Mouse (Mus musculus) layer of hippocampus, adult 9-11 months (tissue): ENCODE results near the gene Taok3.

ENCODE experiments used
- DNase-seq: peaks from one replicate; pipeline ENCODE4 v3.0.0; 2022

The Taok3 gene

GRCm38 (mm10) chr5:117307699-117308098, 187.8 kb downstream of the Taok3 start:
- DNase-seq = no peak

- DNase-seq = no peak
Observed at GRCm38 (mm10) chr5:117313420-117313819, 193.5 kb downstream of the Taok3 start.

GRCm38 (mm10) chr5:117313909-117314308, 194.0 kb downstream of the Taok3 start:
- no peak for DNase-seq

GRCm38 (mm10) chr5:117314587-117315428, 194.9 kb downstream of the Taok3 start:
- DNase-seq = no peak

- DNase-seq = peak; percentile 19
Observed at GRCm38 (mm10) chr5:117318741-117319629, 199.1 kb downstream of the Taok3 start, which contains the start of gene Vsig10. Gene Vsig10, plus strand, starts transcription at chr5:117319083.

- DNase-seq = no peak
Observed at GRCm38 (mm10) chr5:117323751-117324150, 203.8 kb downstream of the Taok3 start.
